Mouse (Mus musculus) T-cell, adult 2 months (primary cell): ENCODE data around the gene Metap2.

Experiments used
- DNase-seq: peaks from one replicate; pipeline ENCODE4 v3.0.0; 2022; ENCODE audit warnings: low spot score

Metap2 gene

GRCm38 (mm10) chr10:93911326-93911725, 14.4 kb upstream of the Metap2 start:
- DNase-seq, result no peak

GRCm38 (mm10) chr10:93909811-93910446, 13.0 kb upstream of the Metap2 start:
- DNase-seq, result no peak

GRCm38 (mm10) chr10:93909015-93909414, 12.1 kb upstream of the Metap2 start:
- DNase-seq, result no peak

- no peak for DNase-seq
These were observed 11.6 kb upstream of the Metap2 start for GRCm38 (mm10) chr10:93908540-93908939.

- no peak for DNase-seq
These were observed 10.5 kb upstream of the Metap2 start for GRCm38 (mm10) chr10:93907376-93907775.

- no peak for DNase-seq
These were observed 3.0 kb upstream of the Metap2 start for GRCm38 (mm10) chr10:93899907-93900306.

- no peak for DNase-seq
These were observed 2.4 kb upstream of the Metap2 start for GRCm38 (mm10) chr10:93899303-93899702.

GRCm38 (mm10) chr10:93892551-93892950, 4.3 kb downstream of the Metap2 start:
- DNase-seq, result no peak

- DNase-seq, result no peak
These were observed 5.9 kb downstream of the Metap2 start for GRCm38 (mm10) chr10:93891031-93891430.

- DNase-seq, result no peak
These were observed 6.3 kb downstream of the Metap2 start for GRCm38 (mm10) chr10:93890565-93890964.

GRCm38 (mm10) chr10:93889976-93890375, 6.9 kb downstream of the Metap2 start:
- no peak for DNase-seq

GRCm38 (mm10) chr10:93889579-93889950, 7.3 kb downstream of the Metap2 start:
- peak; percentile 80 for DNase-seq

- DNase-seq, result peak; percentile 2
These were observed 7.8 kb downstream of the Metap2 start for GRCm38 (mm10) chr10:93888935-93889578.

- DNase-seq, result no peak
These were observed 8.3 kb downstream of the Metap2 start for GRCm38 (mm10) chr10:93888590-93888934.

- DNase-seq, result no peak
These were observed 10.9 kb downstream of the Metap2 start for GRCm38 (mm10) chr10:93885839-93886477.

- DNase-seq, result no peak
These were observed 14.0 kb downstream of the Metap2 start for GRCm38 (mm10) chr10:93882738-93883364.

- no peak for DNase-seq
These were observed 15.0 kb downstream of the Metap2 start for GRCm38 (mm10) chr10:93881918-93882317.

GRCm38 (mm10) chr10:93878732-93879131, 18.2 kb downstream of the Metap2 start:
- no peak for DNase-seq

GRCm38 (mm10) chr10:93876772-93877171, 20.1 kb downstream of the Metap2 start:
- no peak for DNase-seq

GRCm38 (mm10) chr10:93868886-93869285, 28.0 kb downstream of the Metap2 start:
- DNase-seq, result no peak

- no peak for DNase-seq
These were observed 28.5 kb downstream of the Metap2 start for GRCm38 (mm10) chr10:93868401-93868800.

- no peak for DNase-seq
These were observed 40.8 kb downstream of the Metap2 start for GRCm38 (mm10) chr10:93856095-93856494.

- no peak for DNase-seq
These were observed 41.8 kb downstream of the Metap2 start for GRCm38 (mm10) chr10:93855126-93855525.
